Mouse (Mus musculus) ovary, adult 18-20 months (tissue): ENCODE measurements around the gene Pagr1b.

ENCODE experiments used
- DNase-seq: peaks from one replicate; pipeline ENCODE4 v3.0.0; 2022; ENCODE audit warnings: low spot score, mixed read lengths

Gene Pagr1b

DNA sequence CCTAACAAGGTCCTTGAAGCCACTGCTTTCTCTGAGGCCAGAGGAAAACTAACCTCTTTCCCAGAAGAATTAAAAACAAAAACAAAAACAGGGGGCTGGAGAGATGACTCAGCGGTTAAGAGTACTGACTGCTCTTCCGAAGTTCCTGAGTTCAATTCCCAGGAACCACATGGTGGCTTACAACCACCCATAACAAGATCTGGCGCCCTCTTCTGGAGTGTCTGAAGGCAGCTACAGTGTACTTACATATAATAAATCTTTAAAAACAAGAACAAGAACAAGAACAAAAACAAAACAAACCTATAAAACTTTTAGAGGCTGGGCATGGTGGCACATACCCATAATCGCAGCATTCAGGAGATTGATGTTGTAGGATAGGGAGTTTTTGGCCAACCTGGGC is 19.8 kb downstream of the Pagr1b start:
- DNase-seq = no peak

DNA sequence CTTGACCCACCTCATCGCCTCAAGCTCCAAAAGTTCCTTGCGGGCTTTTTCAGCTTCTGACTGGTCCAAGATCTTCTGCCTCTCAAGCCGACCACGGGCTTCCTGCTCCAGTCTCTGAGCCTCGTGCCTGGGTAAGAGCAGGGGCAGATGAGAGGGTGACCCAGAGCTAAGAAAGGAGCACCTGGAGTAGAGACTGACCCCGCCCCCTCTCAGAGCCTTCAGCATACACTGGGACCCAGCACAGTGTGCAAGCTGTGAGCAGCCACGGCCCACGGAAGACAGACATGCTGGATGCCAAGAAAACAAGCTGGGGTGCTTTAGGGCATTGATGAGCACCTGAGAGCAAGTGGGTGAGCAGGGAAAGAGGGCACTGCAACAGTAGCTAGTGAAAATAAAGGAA is 27.5 kb downstream of the Pagr1b start:
- DNase-seq = no peak

DNA sequence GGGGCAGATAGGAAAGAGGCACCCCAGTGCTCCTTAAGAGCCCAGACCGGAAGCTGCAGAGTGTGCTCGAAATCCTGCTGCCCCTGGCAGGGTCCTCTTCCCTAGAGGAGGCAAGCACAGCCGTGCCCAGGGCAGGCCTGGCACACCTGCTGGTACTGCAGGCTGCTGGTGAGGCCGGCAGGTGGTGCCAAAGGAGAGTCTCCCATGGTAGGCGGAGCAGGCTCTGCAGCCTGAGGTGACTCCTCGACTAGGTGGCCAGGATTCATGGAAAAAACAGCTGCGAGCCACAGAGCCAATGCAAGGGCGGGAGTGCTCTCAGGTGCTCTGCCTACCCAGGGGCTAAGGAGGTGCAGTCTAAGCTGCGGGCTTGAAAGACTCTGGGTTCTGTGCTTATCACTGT is 30.0 kb downstream of the Pagr1b start:
- no peak for DNase-seq

DNA sequence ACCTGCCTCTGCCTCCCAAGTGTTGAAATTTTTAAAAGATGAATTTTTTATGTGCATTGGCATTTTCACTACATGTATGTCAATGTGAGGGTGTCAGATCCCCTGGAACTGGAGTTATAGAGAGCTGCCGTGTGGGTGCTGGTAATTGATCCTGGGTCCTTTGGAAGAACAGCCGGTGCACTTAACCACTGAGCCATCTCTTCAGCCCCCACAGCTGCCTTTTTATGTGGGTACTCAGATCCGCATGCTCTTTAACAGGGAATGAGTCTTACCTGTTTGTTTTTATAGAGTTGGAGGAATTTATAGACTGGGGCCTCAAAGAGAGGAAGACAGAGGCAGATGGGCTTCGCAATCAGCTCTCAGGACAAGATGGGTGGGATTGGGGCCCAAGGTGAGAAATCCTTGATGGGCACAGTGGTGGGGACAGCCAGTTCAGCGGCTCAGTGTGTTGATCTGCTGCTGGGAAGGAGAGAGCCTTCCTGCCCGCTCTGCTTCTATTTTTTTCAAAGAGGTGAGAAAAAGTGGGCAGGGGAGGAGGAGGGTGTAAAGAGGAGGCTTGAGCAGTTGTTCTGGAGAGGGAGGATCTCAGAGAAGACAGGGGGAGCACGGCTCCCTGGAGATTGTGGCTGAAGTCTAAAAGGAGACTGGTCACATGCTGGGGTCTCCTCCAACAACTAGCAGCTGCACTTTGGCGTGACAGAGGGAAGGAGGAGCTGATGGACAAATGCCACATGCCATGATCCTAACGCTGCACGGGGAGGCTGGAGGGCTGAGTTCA is 31.4 kb downstream of the Pagr1b start:
- no peak for DNase-seq

DNA sequence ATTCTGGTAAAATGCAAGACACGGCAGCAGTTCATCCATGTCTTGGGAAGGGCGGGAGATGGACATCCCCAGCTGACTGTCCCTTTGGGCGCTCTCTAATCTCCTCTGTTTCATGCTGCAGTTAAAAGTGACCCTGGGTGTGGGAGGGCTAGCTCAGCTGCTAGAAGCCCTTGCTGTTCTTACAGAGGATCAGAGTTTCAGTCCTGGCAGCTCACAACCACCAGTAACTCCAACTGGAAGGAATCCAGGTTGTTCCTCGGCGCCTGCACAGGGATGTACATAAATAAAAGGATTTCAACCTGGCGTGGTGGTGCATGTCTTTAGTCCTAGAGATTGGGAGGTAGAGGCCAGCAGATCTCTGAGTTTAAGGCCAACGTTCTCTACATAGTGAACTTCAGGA is 33.2 kb downstream of the Pagr1b start:
- DNase-seq = no peak

DNA sequence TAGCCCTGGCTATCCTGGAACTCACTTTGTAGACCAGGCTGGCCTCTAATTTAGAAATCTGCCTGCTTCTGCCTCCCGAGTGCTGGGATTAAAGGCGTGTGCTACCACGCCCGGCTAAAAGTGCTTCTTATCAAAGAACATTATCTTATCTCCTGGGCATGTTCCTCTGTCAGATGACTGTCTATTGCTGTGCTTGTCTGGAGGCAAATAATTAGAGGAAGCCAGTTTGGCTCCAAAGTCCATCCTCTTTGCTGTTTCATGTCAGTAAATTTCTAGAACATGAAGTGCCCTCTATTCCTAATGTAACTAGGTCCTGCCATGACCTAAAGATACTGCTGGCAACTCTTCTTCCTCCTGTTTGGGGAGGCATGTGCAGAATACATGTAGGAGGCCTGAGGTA is 34.2 kb downstream of the Pagr1b start:
- no peak for DNase-seq

DNA sequence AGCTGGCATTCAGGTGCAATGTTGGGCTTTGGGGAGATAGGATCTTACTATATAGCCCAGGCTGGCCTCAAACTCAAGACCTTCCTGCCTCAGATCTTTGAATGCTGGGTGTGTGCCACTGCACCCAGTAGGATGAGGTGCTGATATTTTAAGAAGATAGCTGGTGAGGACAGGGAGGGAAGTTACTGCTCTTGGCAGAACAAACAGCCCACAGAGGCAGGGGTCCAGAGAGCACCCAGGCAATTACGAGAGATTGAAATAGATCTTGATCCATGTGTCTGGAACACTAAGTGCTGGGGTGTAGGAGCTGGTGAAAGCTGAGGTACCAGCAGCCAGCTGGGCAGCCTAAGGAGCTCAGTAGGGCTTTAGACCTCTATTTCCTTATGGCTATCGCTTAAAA is 34.7 kb downstream of the Pagr1b start:
- DNase-seq = no peak

DNA sequence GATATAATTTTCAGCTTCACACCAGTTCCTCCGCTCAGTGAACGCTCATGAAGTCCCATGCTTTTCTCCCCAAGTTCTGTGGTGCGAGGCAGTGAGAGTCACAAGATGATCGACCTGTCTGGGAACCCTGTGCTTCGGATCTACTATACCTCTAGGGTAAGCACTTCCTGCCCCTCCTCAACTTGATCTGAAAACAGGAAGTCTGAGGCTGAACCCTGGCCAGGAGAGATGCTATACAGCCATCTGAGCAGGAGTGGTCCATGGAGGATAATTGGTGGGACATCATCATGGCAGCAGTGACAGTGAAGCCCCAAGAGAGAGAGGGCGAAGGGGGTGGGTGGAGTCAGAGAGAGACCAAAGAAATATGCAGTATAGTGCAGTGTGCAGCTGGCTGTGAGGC is 37.4 kb downstream of the Pagr1b start:
- no peak for DNase-seq

DNA sequence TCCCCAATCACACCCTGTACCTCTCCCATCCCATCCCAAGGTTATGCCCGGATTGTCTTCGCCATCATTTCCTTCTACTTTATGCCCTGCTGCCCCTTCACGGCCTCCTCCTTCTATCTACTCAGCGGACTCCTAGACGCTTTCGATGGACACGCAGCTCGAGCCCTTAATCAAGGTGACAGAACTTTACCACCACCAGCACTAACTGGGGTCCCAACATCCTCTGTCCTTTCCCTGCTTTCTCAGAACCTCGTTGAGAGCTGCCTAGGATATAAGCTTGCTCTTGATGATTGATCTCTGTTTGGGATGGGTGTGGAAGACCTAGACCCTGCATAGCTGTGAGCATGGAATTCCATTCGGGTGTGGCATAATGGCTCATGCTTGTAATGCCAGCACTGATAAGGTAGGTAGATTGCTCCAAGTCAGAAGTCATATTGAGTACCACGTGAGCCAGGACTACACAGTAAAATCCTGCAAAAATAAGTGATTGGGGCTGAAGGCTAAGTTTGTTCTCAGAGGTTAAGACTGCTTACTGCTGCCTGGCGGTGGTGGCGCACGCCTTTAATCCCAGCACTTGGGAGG is 39.3 kb downstream of the Pagr1b start:
- no peak for DNase-seq

DNA sequence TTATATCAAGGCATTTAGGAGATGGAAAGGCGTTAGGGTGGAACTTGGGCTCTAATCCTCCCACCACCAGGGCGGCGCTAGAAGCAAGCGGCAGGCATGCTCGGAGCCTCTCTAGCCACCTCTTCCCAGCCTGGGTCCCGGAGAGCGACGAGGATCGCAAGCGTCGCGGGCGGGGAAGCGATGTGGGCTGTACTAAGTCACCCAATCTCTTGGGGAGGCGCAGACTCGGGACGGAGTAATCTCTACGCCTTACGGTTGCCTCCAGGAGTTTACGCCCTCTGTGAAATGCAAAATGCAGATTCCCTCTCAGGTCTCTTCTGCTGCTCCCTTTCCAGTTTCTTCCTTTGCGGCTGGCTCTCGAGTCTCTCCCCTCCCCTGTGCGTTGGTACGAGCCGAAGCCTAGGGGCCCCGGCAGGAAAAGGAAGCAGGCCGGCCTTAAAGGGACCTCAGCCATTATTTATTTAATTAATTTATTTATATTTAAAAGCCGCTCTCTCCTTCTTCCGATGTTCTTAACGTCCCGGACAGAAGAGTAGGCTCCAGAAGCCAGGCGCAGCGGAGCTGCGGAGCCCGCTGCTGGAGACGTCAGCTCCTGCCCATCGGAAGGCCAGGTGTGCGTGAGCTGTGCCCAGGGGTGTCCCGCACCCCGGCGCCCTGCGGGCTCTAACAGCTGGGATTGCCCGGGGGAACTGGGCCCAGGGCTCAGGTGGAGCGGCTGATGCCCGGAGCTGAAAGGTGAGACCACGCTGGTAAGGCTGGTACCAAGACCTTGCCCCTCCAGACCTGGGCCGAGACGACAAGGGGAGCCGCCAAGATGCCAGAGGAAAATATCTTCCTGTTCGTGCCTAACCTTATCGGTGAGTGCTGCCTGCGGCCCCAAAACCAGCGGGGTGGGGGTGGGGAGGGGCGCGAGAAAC is 40.1 kb downstream of the Pagr1b start, which contains the start of gene Cdiptos:
Cdiptos (minus strand) TSS at position 149 of the 917 bp plus-strand sequence.
- DNase-seq = peak; percentile 91

DNA sequence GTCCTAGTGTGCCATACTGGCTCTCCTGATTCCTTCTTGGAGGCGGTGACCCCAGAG is 40.6 kb downstream of the Pagr1b start, which contains the start of gene Cdipt:
Cdipt (plus strand) TSS at position 22 of the 57 bp plus-strand sequence.
- DNase-seq = no peak

DNA sequence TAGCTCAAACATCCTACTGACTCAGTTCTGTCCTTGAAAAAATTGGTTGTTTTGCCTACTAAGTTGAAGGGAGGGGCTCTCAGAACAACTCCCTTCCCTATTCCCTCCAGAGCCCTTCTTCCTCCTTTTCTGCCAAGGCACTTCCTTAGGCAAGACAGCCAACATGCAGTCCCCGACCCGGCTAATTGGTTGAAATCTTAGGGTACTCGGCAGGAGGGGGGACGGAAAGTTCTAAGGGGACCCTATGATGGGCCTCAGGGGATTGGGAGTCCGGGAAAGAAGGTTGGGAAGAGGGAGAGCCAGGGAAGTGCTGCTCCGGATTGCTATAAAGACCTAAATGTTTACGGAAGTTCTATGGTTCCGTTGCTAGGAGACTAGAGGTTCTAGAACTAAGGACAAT is 40.8 kb downstream of the Pagr1b start:
- DNase-seq = peak; percentile 34

DNA sequence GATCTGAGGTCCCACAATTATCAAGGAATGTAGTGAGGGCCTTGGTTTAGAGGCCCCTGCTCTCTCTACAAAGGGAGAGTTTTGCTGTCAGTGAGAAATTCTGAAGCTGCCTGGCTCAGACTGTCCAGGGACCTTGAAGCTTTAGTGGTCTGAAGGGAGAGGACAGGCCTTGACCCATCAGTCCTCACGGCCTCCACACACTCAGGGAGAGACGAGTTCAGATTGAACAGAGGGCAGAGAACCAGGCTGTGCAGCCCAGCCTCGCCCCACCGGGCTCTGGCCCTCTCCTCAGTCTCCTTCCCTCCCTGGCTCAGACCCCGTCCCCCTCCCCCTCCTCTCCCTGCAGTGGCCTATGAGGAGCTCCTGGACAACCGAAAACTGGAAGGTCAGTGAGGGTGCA is 48.9 kb downstream of the Pagr1b start:
- DNase-seq = peak; percentile 54

DNA sequence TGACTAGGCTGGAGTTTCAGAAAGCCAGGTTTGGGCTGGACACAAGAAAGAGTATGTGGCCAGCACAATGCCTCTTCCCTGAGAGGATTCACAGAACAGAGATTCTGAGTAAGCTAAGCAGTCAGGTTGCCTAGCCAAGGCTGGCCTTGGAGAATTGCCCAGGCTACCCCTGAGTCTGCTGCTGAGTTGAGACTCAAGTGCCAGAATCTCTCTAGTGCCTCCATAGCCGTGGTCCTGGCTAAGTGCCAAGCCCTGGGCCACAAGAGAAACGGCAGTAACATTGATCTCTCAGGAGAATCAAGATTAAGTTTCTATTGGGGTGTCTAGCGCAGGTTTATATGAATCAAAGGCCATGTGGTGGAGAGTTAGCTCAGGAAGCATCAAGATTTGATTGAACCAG is 50.7 kb downstream of the Pagr1b start:
- DNase-seq = no peak

DNA sequence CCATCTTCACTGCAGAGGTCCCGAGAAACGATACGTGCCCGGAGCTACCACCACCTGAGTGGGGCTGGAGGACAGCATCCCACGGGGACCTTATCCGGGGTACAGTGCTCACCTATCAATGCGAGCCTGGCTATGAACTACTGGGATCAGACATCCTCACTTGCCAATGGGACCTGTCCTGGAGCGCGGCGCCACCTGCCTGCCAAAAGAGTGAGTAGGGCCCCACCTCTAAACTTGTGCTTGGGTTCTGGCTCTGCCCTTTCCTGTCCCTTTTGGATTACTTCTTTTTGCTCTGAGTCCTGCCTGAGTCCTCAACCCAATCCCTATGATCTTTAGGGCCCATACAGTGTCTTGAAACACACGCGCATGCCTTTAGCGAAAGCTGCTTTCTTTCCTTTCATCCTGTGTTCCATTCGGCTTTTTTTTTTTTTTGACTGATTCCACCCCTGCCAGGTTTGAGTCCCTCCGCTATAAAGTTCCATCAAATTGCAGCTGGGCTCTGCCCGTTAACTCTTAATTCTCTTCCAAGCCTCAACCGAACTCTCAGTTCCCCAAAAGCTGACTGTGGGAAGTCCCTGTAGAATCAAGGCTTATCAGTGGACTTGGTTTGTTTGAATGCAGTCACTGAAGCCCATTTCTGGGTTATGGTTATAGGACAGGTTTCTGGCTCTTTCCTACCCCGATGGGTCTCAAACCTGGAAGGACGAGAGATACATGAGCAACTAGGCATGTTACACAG is 52.6 kb downstream of the Pagr1b start:
- DNase-seq = no peak

DNA sequence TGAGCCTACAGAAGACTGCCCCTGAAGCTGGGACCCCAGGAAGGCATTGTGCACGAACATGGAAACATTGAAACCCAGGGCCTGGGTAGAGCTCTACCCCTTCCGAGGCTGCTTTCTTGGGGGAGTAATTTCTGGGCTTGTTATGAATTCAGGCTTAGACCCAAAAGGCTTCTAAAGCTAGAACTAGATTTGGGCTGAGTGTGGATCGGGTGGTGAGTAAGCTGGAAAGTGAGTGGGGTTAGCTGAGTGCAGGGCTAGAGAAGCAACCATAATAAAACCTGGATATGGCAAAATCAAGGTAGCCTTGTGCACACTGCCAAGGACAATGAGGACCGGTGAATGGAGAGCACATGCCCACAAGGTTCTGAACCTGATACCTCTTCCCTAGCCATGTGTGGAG is 54.3 kb downstream of the Pagr1b start:
- no peak for DNase-seq

DNA sequence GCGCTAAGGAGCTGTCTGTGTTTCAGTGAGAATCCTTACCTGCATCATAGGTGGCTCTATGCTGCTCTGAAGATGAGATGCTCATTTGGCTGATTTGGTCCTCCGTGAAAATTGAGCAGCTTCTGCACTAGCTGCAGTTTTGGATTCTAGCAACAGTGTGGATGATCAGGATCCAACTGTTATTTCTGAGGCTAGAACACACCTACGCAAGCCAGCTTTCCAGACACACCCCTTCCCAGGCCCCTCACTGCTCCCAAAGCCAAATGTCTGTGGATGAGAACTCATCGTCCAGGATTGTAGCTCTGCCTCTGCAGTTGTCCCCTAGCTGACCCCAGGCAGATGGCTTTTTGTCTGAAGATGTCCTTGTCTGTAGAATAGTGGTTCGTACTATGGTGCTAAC is 55.2 kb downstream of the Pagr1b start:
- no peak for DNase-seq

DNA sequence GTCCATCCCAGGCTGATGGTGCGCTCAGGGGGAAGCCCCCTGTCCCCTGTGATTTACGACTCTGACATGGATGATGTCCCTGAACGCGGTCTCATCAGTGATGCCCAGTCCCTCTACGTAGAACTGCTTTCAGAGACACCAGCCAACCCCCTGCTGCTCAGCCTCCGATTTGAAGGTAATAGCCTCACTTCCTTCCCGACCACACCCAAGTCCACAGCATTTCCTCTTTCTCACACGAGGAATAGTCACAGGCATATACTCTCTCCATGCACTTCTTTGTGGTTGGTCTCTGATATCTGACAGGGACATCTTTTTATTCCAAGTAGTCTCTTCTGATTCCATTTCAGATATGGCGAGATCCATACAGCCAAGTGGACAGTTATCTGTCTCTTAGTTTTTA is 56.5 kb downstream of the Pagr1b start:
- no peak for DNase-seq

DNA sequence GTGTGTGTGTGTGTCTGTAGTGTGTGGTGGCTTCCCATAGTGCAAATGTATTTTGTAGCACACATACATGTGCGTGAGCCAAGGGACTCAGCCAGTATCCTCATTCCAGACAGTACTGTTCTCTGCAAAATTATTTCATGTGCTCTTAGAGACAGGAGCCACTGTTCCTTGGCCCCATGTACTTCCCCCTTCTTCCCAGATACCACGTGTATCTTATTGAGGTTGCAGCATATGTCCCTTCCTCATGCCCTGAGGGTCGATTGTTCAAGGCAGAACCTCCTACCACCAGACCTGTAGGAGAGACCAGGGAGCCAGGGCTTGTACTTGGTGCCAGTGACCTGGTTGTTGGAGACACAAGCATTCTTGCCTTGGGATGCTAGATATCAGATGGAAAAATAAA is 61.2 kb downstream of the Pagr1b start:
- no peak for DNase-seq

DNA sequence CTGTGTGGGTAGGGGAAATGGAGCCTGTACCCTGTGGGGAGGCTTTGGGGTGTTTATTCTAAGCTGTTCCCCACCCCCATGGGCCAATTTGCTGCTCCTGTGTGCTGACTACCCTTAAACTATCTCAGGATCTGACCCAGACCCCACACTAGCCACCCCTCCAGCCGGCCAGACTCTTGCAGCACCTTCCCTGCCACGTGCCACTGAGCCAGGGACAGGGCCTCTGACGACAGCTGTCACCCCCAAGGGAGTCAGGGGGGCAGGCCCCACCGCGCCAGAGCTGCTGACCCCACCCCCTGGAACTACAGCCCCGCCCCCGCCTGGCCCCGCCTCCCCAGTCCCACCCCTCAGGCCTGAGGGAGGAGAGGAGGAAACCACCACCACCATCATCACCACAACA is 63.6 kb downstream of the Pagr1b start:
- DNase-seq = no peak

DNA sequence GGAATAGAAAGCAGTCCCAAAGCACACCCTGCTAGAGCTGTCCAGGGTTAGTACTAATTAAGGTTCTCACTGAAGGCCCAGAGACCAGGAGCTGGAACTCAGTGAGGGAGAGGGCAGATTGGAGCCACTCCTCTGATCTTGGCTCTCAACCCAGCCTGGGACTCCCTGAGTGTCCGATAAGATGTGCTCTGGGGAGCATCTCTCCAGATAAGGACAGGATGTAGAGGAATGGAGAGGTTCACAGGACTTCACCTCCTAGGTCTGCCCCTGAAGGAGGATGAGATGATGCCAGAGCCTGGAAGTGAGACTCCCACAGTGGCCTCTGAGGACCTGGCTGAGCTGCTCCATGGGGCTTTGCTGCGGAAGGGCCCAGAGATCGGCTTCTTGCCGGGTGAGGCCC is 64.5 kb downstream of the Pagr1b start:
- DNase-seq = no peak
